Mouse (Mus musculus) monocyte, adult 2 months (primary cell): ENCODE results near the gene Inafm1.
"Not testable (repeated sequence)": the region's sequence is repeated elsewhere in the genome, so short reads cannot be mapped to it uniquely, and the experiment has no call there.

Source experiments
- DNase-seq, 2 experiments: peaks; one replicate each; pipeline ENCODE4 v3.0.0; 2022; ENCODE audit warnings: low spot score in 2 of 2, low read depth in 1 of 2

The Inafm1 gene

DNA sequence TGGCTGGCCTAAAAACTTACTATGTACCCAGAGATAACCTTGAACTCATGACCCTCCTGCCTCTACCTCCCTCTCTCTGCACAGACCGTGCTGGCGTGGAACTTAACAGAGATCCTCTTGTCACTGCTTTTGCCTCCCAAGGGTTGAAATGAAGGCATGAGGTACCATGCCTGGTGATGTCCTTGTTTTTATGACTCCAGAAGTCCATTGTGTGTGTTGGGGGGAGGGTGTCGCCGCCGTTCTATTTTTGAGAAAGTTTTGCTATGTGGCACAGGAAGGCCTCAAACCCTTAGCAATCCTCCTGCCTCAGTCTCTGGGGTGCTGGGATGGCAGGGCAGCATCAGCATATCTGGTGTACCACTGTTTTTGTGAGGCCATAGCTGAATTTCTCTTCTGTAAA, 25.5 kb upstream of the Inafm1 start:
- no peak for DNase-seq

- no peak for DNase-seq
Measured at GRCm38 (mm10) chr7:16297616-16298015, 24.2 kb upstream of the Inafm1 start.

DNA sequence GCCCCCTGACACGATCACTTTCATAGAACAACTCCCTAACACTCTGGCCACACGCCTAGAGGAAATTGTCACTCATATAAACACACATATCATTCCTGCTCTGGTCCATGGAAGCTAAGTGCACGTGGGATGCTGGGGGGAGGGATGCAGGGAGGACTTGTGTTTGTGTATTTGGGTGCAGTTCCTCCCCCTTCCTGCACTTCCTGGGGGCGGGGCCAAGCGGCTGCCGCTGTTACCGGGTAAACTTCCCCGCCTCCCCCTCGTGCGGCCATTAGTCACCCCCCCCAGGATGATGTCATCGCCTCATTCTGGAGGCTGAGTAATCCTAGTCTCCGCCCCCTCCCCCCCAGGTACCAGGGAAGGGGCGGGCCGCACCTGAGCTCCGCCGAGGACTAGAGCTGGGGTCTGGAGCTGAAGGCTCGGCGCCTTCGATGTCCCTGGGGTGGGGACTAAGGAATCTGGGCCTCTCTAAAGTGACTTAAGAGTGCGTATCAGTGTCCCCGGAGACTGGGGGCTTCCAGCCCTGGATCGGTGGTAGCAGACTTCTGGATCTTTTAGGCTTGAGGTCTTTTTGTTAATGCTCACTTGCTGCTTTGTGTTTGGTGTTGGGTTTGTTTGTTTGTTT, 23.5 kb upstream of the Inafm1 start:
- peak; percentile 62 to 82 for DNase-seq

DNA sequence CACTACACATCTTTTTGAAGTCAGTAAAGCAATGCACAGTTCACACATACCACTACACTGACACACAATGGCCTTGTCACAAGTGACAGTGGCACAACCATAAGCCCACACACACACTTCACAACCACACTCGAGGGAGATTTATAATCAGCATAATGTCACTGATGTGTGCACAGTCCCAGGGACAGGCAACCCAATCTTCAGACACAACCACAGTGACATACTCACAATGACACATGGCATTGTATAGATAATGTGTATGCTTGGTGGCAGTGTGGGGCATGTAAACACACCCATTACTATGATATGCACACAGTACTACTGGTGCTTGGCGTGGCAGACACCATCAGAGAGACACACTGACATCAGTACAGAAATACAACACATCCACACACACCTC, 22.7 kb upstream of the Inafm1 start:
- no peak for DNase-seq

- DNase-seq: peak; percentile 65 to 69
Measured at GRCm38 (mm10) chr7:16295321-16295900, 22.0 kb upstream of the Inafm1 start.

- peak; percentile 94 to 97 for DNase-seq
Measured at GRCm38 (mm10) chr7:16294837-16295236, 21.4 kb upstream of the Inafm1 start.

DNA sequence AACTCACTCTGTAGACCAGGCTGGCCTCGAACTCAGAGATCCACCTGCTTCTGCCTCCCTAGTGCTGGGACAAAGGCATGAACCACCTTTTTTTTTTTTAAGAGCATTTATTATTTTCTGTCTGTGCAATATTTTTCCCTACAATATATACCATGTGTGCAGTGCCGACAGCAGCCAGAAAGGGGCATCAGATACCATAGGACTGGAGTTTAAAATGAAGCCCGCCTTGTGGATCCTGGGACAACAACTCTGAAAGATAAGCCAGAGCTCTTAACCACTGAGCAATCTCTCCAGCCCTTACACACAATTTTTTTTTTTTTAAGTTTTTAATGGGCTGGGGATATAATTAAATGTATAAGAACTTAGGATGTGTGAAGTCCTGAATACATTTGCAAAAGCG, 20.9 kb upstream of the Inafm1 start:
- no peak for DNase-seq

GRCm38 (mm10) chr7:16287791-16288190, 14.4 kb upstream of the Inafm1 start:
- DNase-seq: no peak

DNA sequence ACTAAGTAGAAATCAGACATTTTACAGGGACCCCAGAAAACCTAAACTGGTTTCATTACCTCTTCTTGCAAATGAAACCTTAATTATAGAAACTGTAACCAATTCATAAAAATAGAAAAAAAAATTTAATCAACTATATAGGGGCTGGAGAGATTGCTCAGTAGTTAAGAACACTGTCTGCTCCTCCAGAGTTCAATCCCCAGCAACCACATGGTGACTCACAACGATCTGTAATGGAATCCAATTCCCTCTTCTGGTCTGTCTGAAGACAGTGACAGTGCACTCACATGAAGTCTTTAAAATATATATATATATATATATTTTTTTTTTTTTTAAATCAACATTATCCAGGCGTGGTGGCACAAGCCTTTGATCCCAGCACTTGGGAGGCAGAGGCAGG, 13.6 kb upstream of the Inafm1 start:
- no peak for DNase-seq

GRCm38 (mm10) chr7:16286026-16286961, 12.9 kb upstream of the Inafm1 start, which contains the start of gene Ccdc9:
Ccdc9 (minus strand) TSS chr7:16286795.
- DNase-seq: peak; percentile 100

DNA sequence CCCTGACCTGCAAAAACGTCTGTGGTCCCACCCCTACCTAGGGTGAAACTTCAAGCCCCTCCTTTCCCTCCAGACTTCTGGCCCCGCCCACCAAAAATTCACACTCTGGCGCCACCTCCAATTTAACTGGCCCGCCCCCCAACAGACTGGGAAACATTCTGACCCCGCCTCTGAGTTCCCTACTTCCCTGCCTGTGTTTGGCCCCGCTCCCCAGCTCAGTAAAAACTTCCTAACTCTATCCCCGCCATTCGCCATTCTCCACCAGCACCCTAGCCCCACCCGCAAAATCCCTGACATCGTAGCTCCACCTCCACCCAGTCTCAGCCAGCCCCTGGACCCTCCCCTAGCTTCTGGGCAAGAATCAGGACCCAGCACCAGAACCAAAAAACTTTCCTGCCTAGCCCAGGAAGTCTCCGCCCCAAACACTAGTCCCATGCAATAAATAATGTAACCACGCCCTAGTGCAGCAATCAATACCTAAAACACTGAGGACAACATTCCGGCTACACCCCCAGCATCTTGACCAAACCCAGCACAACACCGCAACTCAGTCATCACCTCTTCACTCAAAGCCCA, 12.1 kb upstream of the Inafm1 start:
- no peak for DNase-seq

GRCm38 (mm10) chr7:16284904-16285303, 11.5 kb upstream of the Inafm1 start:
- DNase-seq: no peak

DNA sequence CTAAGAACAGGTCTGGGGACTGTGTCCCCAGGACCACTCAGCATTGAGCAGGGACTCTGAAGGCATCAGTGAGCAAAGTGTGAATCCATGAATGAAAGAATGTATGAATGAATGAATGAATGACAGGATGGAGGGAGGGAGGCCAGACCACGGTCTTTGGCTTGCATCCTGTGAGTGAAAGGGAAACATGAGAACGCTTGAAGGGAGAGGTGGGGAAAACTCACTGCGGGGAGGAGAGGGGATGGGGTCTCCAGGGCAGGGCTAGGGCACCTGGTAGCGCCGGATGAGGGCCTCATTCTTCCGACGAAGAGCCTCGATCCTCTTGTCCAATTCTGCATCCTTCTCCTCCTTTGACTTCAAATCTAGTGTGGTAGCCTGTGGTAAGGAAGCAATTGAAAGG, 10.6 kb upstream of the Inafm1 start:
- no peak for DNase-seq

- DNase-seq: no peak
Measured at GRCm38 (mm10) chr7:16282334-16282733, 8.9 kb upstream of the Inafm1 start.

DNA sequence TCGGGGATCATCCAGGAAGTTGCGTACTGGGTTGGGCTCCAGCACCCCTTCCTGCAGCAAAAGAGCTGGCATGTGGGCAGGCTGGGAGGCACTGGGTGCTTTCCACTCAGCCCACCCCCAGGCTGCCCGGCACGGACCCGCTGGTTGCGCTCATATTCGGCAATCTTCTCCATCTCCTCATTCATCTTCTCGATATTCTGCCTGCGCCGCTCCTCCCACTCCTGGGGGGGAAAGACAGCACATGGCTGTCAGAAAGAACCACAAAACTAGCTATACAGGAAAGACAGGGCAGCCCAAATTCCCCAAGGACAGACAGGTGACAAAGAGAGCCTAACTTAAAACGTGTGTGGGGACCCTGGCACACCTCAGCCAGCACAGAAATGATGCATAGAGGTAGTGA, 7.3 kb upstream of the Inafm1 start:
- DNase-seq: no peak

GRCm38 (mm10) chr7:16274922-16275890, 1.8 kb upstream of the Inafm1 start:
- no peak for DNase-seq

DNA sequence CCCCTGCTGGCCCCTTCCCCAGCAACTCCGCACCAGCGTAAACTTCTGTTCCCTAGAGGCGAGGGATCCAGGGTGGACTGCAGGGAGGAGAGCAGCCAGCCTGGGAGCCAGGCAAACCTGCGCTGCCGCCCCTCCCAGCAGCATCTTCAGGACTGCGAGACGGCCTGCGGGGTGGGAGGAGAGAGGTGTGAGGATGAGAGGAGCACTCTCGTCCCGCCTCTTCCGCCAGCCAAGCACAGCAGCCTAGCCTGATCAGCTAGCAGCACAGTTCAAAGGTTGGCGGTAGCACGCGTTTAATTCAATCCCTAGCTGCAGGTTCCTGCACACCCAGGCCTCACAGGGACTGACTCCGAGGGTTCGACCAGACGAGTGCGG, 336 bp upstream of the Inafm1 start:
- peak; percentile 49 to 72 for DNase-seq

DNA sequence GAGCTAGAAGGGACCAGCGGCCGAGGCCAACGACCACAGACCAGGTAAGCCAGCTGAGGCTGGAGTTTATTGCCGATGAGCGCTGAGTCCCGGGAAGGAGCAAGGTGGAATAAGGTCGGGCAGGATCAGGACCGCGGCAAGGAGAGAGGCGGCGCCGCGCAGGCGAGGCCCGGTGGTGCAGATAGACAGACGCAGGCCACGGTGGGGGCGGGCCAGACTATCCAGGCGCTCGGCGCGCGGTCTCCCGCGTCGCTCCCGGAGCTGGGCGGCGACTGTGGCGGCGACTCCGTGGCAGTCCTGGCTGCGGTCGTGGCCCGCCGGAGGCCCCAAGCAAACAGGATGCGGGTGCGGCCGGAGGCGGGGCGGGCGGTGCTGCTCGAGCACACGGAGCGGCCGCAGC, 736 bp downstream of the Inafm1 start:
- DNase-seq: no peak

GRCm38 (mm10) chr7:16271139-16271538, 2.3 kb downstream of the Inafm1 start:
- DNase-seq: no peak

DNA sequence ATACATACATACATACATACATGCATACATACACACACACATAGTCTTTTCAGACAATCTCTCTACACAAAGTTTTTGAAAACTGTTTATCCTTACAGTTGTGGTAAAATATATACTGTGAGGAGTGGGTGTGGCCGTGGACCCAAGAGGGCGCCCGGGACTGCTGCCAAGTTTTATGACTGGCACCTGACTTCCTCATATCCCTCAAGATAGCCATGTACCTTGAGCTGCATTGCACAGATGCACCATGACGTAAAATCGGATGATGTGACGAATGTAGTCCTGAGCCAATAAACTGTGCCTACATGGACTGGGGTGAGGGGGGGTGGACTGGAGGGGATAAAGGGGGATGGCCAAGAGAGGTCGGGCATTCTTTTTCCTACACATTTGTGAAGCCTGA, 6.8 kb downstream of the Inafm1 start:
- not testable (repeated sequence) for DNase-seq

DNA sequence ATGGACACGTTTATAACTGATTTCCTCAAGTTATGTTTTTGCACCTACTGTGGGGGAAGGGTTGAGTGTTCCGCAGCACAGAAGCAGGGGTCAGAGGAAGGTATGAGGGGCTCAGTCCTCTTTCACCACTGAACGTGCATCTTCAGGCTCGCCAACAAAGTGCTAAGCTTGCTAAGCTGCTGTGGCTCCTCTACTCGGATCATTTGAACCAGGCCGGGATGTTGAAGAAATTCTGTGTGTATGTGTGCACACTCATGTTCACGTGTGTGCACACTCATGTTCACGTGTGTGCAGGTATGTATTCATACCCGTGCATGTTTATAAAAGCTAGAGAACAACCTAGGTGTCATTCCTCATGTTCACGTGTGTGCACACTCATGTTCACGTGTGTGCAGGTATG, 7.6 kb downstream of the Inafm1 start:
- no peak for DNase-seq
